Mouse (Mus musculus) testis, postnatal 14 days (tissue): ENCODE results near the gene Krt1.

ENCODE experiments used
- DNase-seq: peaks from one replicate; pipeline ENCODE4 v3.0.0; 2021; ENCODE audit warnings: low spot score

Krt1 gene

DNA sequence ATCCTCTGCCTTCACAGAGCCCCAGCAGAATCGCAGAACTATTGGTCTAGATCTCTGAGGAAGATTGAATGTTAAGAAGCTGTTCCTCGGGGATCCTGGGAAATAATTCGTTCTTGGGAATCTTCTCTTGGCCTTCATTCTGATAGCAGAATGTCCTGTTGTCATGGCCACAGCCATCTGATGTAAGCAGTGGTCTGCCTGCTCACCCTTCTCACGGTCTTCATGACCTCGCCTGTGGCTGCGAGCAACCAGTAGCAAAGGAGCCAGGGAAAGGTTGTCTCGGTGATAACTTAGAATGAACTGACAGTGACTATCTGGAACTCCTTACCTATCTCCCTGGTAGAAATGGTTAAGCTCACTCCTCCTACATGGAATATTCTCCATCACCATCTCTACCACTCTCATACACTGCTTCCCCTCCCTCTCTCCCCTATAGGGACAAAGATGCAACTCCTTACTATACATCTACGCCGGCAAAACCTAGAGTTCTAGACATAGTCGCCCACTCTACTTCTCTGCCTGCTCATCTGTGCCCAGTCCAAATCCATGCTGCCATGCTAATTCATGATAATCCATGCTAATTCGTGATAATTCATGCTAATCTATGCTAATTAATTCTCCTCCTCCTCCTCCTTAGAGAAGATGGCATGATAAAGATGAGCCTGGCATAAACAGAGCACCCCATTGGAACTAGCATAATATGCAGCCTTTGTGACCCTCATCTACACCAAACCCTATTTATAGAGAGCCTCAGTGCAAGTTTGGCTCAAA is 47.4 kb downstream of the Krt1 start:
- no peak for DNase-seq

DNA sequence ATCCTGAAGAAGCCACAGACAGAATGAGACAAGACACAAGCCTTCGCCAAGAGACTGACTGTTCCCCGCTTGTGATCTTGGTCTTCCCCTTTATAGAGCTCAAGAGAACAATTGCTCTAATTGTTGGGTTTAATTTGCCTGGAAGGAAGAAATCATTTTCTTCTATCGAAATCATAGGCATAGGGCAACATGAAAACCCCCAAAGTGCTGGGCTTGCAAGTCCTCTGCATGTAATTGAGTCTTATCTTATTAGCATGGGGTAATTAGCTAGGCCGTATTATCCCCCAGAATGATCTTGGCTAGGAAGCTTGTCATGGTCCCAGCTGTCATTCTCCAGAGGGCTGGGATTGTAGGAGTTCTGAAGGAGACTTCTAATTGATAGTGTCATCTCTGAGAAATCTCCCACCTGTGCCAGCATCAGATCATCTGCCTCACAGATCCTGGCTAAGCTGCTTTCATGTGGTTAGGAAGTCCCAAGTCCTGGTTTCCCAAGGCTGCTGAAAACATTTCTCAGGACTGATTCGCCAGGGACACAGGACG is 48.2 kb downstream of the Krt1 start, which contains the start of gene Krt73:
Gene Krt73, minus strand, starts transcription at position 51 of the 540 bp plus-strand sequence.
- DNase-seq: no peak
